Mouse (Mus musculus): Measurements from ENCODE around the gene Eed.

Eed gene

GRCm38 (mm10) chr7:89980133-89980484 lies 674 bp downstream of the Eed start:
- no peak for DNase-seq

GRCm38 (mm10) chr7:89979432-89980130 lies 1.2 kb downstream of the Eed start:
- DNase-seq = no peak

GRCm38 (mm10) chr7:89976796-89977195 lies 4.0 kb downstream of the Eed start:
- DNase-seq = no peak

- no peak for DNase-seq
Observed at GRCm38 (mm10) chr7:89975571-89975970, 5.2 kb downstream of the Eed start.

- no peak for DNase-seq
Observed at GRCm38 (mm10) chr7:89967235-89967634, 13.5 kb downstream of the Eed start.

- no peak for DNase-seq
Observed at GRCm38 (mm10) chr7:89966771-89967170, 14.0 kb downstream of the Eed start.

- no peak for DNase-seq
Observed at GRCm38 (mm10) chr7:89963135-89963534, 17.6 kb downstream of the Eed start.

- no peak for DNase-seq
Observed at GRCm38 (mm10) chr7:89957300-89957699, 23.5 kb downstream of the Eed start.

GRCm38 (mm10) chr7:89954261-89954660 lies 26.5 kb downstream of the Eed start:
- DNase-seq = no peak

GRCm38 (mm10) chr7:89949403-89949802 lies 31.4 kb downstream of the Eed start:
- no peak for DNase-seq

- DNase-seq = no peak
Observed at GRCm38 (mm10) chr7:89948026-89948425, 32.8 kb downstream of the Eed start.

GRCm38 (mm10) chr7:89940571-89941463 lies 40.0 kb downstream of the Eed start, which contains the start of gene Hikeshi:
TSS of gene Hikeshi (minus strand) at chr7:89941204.
- peak; percentile 88 for DNase-seq

- no peak for DNase-seq
Observed at GRCm38 (mm10) chr7:89939497-89940353, 41.1 kb downstream of the Eed start.

- peak; percentile 40 for DNase-seq
Observed at GRCm38 (mm10) chr7:89923441-89924180, 57.2 kb downstream of the Eed start.

- DNase-seq = no peak
Observed at GRCm38 (mm10) chr7:89917776-89918175, 63.0 kb downstream of the Eed start.

GRCm38 (mm10) chr7:89916711-89917110 lies 64.1 kb downstream of the Eed start:
- no peak for DNase-seq

GRCm38 (mm10) chr7:89913432-89914158 lies 67.2 kb downstream of the Eed start:
- no peak for DNase-seq

GRCm38 (mm10) chr7:89912356-89912755 lies 68.4 kb downstream of the Eed start:
- DNase-seq = no peak

- no peak for DNase-seq
Observed at GRCm38 (mm10) chr7:89909711-89910110, 71.1 kb downstream of the Eed start.

GRCm38 (mm10) chr7:89908899-89909621 lies 71.7 kb downstream of the Eed start:
- DNase-seq = no peak

GRCm38 (mm10) chr7:89908421-89908820 lies 72.4 kb downstream of the Eed start:
- DNase-seq = no peak

All from right cerebral cortex, postnatal 4 days (tissue).